Mouse (Mus musculus) CD4-positive, CD25-positive, alpha-beta regulatory T cell, adult 2 months (primary cell): ENCODE data around the gene Pip5k1b.
A peak's percentile ranks its signal among the peaks of the same experiment; 100 is the strongest.

Source experiments
- DNase-seq: peaks from one replicate; pipeline ENCODE4 v3.0.0-alpha.2; 2012; ENCODE audit warnings: low read depth, low spot score

Pip5k1b gene

GRCm38 (mm10) chr19:24416975-24417658 is 138.6 kb downstream of the Pip5k1b start:
- DNase-seq = no peak

GRCm38 (mm10) chr19:24415778-24416621 is 139.7 kb downstream of the Pip5k1b start:
- peak; percentile 5 for DNase-seq

GRCm38 (mm10) chr19:24408863-24409564 is 146.7 kb downstream of the Pip5k1b start:
- no peak for DNase-seq

GRCm38 (mm10) chr19:24404716-24405115 is 151.0 kb downstream of the Pip5k1b start:
- no peak for DNase-seq

GRCm38 (mm10) chr19:24403245-24403644 is 152.4 kb downstream of the Pip5k1b start:
- no peak for DNase-seq

- DNase-seq = no peak
These were observed 161.8 kb downstream of the Pip5k1b start for GRCm38 (mm10) chr19:24393920-24394319.

- no peak for DNase-seq
These were observed 164.0 kb downstream of the Pip5k1b start for GRCm38 (mm10) chr19:24391519-24392251.

- DNase-seq = no peak
These were observed 168.5 kb downstream of the Pip5k1b start for GRCm38 (mm10) chr19:24386956-24387865.

- DNase-seq = no peak
These were observed 177.2 kb downstream of the Pip5k1b start for GRCm38 (mm10) chr19:24378470-24378869.

- DNase-seq = no peak
These were observed 183.7 kb downstream of the Pip5k1b start for GRCm38 (mm10) chr19:24371763-24372640.

- no peak for DNase-seq
These were observed 187.3 kb downstream of the Pip5k1b start for GRCm38 (mm10) chr19:24368419-24368818.

GRCm38 (mm10) chr19:24367722-24368121 is 187.9 kb downstream of the Pip5k1b start:
- DNase-seq = no peak

GRCm38 (mm10) chr19:24366747-24367146 is 188.9 kb downstream of the Pip5k1b start:
- DNase-seq = no peak

GRCm38 (mm10) chr19:24362626-24363321 is 192.9 kb downstream of the Pip5k1b start:
- DNase-seq = no peak

- no peak for DNase-seq
These were observed 196.4 kb downstream of the Pip5k1b start for GRCm38 (mm10) chr19:24359270-24359669.

- no peak for DNase-seq
These were observed 203.2 kb downstream of the Pip5k1b start for GRCm38 (mm10) chr19:24352298-24352959.

- DNase-seq = no peak
These were observed 211.2 kb downstream of the Pip5k1b start for GRCm38 (mm10) chr19:24344501-24344900.

- DNase-seq = no peak
These were observed 212.9 kb downstream of the Pip5k1b start for GRCm38 (mm10) chr19:24342786-24343185.
